Mouse (Mus musculus) splenic B cell, adult 2 months (primary cell): ENCODE measurements at regions not wholly inside any gene's neighbourhood (a gene's known extent, or its start where the extent isn't known, plus 50 kb on each side); places are given as distances from the start of the nearest gene placed in this dataset.

Experiments
- DNase-seq: peaks from one replicate; pipeline ENCODE4 v3.0.0-alpha.2; 2011; ENCODE audit warnings: low read depth, low spot score
- H3K27me3 ChIP-seq: 2 replicates; pipeline ENCODE4 v1.6.1; 2012; ENCODE audit warnings: mild to moderate bottlenecking, low read length, moderate library complexity, mixed read lengths; ENCODE audit not compliant: control insufficient read depth, poor library complexity, insufficient read depth, severe bottlenecking
- H3K36me3 ChIP-seq: 2 replicates; pipeline ENCODE4 v1.6.1; 2012; ENCODE audit warnings: mild to moderate bottlenecking, low read length, moderate library complexity, mixed read lengths; ENCODE audit not compliant: control insufficient read depth, poor library complexity, insufficient read depth, severe bottlenecking

DNA sequence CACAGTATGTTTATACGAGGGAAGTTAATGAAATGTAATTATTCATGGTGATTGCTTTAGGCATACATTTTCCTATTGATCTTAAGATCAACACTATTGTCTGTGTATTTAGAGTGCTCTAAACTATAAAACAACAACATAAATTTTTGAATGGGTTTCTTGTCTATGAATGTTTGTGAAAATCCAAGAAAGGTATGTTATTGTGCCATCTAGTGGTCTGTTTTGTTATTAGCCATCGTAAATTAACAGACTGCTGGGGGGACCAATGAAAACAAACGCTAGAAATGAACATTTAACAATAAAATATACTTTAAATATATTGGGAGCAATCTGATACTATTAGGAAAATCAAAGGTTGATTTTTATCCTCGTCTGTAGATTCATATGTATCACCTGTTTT, 93.5 kb upstream of the P3h2 start:
- Histone ChIP-seq H3K36me3 (no peaks in the 10 kb centered on the region), H3K27me3 (no peaks in the 10 kb centered on the region)
- peak; percentile 9 for DNase-seq

DNA sequence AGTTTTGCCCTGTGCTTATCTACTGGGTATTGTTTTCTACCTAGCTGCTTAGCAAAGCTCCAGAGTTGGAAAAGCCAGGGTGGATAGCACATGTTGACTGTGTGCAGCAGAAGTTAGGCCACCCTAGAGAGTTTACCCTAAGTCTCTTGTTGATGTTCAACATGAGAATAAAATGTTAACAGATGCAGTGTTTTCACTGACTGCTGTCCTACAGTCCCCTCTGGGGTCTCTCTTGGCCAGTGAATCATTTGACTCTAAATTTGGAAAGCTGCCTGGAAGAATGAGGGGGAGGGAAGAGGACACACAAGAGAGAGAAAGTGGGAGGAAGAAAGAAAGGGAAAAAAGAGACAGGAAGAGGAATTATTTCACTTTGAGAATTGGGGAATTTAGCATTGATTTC, 90.8 kb upstream of the P3h2 start:
- DNase-seq, result no peak
- Histone ChIP-seq H3K27me3 (no peaks in the 10 kb centered on the region), H3K36me3 (no peaks in the 10 kb centered on the region)

DNA sequence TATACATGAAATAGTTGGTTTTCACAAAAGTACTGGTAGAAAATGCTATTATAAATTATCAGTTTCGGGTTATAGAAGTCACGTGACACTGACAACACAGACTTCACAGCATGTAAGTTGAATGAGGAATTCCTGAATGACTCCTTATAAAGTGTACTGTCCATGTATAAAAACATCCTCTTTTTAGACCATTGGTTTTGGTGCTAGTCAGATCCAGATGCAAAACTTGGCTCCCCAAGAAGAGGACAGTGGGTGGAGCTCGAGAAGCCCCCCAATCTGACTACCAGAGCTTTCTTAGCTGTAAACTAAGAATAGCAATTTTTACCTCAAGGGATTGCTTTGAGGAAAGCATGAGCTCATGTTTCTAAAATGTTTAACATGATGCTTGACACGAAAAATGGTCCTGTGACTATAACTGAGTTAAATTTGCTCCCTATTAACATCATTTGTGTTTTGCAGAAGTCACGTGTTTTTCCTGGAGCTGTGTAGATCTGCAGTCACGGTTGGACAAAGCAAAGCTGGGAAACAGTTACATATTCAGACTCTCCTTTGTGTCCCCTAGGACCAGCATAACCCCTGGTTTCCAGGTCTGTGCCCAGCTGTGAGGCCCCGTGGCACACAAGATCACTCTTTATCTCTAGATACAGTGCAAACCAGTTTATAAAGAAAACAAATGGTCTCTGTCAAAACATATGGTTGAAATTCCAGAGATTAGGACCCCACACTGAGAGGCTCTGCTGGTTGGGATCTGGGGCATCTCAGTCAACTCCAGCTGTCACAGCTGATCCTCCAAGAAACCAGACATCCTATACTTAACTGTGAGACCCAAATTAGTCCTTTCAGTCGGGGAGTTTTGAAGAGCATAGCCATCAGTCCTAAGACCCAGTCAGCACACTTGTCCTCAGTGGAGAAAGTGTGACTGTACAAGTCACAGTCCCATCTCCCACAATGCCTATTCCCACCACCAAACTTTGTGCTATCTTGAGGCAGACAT, 80.0 kb upstream of the P3h2 start:
- no peak for DNase-seq
- H3K36me3 ChIP-seq, result no peaks in the 10 kb centered on the region
- no peaks in the 10 kb centered on the region for H3K27me3 ChIP-seq

DNA sequence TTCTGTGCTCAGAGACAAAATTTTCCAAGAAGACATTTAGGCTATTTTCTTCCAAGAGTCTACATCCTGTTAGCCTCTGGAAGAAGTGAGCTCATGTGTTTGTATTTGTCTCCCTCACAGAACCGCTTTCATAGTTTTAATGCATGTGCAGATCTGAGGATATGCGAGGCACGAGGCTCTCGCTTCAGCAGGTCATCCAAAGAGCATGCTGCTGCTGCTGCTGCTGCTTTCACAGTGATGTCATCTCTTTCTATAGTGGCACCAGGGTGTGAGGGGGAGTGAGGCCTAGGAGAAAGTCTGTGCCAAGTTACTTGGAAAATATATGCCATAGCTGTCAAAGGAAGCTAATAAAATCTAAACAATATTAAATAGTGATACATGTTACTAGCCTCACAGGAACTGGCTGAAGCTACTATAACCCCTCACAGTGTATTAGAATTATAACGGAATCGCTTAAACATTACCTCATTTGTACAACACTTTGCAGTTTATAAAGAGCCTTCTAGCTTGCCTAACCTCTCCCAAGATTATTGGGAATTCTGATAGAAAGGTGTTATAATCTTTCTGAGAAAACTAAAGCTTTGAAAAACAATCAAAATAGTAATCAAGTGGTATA, 79.2 kb upstream of the P3h2 start:
- H3K36me3 ChIP-seq, result no peaks in the 10 kb centered on the region
- DNase-seq, result no peak
- H3K27me3 ChIP-seq, result no peaks in the 10 kb centered on the region

DNA sequence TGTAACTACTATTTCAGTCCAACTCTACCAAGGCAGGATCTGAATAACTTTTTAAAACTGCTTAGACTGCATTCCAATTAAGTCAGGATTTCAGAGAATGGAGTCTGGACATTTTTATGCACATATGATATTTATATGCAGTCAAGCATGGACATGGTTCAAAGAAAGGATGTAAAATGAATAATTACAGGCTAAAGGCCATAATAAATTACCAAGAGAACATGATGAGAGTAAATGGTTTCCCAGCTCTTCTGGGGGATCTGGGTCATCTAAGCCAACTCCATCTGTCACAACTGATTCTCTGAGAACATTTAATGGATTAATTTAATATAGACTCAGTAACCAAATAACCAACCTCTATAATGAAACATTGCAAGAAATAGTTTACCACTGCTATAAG, 77.9 kb upstream of the P3h2 start:
- no peaks in the 10 kb centered on the region for H3K27me3 ChIP-seq
- no peaks in the 10 kb centered on the region for H3K36me3 ChIP-seq
- no peak for DNase-seq

DNA sequence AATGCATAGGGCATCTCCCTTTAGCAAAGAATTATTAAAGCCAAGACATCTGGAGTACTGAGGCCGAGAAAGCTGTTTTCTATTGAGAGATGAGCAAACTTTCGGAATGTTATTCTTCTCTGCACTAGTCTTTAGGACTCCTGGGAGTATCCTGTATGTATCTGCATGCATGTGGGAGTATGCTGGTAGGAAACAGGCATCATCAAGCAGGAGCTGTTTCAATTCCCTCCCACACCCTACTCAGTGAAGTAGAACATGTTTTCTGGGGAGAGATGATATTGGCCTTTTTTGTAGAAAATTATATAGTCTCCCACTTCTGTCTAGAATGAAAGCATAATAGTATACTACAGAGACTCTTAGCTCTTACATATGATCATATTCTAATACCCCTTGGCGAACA, 76.1 kb upstream of the P3h2 start:
- no peak for DNase-seq
- no peaks in the 10 kb centered on the region for H3K36me3 ChIP-seq
- H3K27me3 ChIP-seq, result no peaks in the 10 kb centered on the region

DNA sequence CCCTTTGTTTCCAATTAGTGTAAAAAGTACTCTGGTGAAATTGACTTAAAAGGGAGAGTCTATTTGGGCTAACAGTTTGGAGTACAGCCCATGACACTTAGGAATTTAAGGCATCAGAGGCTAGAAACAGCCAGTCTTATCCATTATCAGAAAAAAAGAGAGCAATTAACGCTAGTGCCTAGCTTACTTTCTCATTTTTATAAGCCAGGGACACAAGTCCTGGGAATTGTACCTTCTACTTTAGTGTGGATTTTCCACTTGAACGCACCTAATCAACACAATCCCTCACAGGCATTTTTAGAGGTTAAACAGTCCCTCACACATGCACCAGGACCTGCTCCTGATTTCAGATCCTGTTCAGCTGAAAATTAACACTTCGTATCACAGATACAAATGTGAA, 65.9 kb upstream of the P3h2 start:
- no peak for DNase-seq
- no peaks in the 10 kb centered on the region for H3K36me3 ChIP-seq
- no peaks in the 10 kb centered on the region for H3K27me3 ChIP-seq

DNA sequence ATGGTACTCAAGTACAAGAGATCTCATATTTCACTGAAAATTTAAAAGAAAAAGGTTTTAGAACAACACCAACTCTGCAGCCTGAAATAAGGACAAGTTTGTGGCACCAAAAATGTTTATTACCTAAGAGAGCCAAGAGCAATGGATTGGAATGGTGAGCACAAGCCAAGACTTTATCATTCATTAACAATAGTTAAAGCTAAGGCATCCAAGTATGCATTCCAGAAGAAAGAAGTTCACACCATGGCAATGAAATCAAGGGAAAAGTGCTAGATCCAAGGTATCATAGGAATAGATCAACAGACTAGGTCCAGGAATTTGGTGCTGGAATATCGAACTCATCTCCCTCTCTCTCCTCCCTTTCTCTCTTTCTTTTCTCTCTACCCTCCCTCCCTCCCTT, 63.8 kb upstream of the P3h2 start:
- Histone ChIP-seq H3K36me3 (no peaks in the 10 kb centered on the region), H3K27me3 (no peaks in the 10 kb centered on the region)
- DNase-seq, result no peak

DNA sequence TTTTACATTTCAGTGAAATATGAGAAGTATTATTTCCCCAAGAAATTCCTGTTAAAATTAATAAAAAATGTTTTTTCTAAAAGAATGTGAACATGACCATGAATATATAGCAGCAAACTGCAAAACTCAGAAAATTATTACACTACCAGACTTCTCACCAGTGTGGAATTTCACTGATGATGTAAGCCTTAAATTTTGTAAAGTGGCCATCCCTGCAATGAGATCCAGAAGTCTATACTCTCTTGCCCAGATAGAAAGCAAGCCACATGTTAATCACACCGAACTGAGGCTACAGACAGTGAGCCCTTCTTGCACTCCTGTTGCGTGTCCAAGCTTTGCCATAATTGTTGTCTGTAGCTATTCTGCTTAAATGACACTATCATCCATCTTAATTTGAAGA, 62.6 kb upstream of the P3h2 start:
- no peak for DNase-seq
- Histone ChIP-seq H3K27me3 (no peaks in the 10 kb centered on the region), H3K36me3 (no peaks in the 10 kb centered on the region)

DNA sequence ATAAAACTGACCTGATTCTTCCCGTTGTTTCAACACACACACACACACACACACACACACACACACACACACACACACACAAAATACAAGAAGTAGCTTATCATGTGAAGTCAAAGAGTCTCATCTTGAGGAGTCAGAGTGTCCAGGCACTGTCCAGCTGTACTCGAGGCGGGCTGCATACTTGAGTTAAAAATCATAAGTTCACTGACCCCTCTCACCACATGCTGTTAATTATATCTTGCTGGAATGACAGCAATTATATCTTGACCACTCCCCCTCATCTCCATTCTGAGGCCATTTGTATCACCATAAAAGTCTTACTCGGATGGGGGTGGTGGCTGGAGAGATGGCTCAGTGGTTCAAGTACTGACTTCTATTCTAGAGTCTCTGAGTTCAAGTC, 58.5 kb upstream of the P3h2 start:
- Histone ChIP-seq H3K36me3 (no peaks in the 10 kb centered on the region), H3K27me3 (no peaks in the 10 kb centered on the region)
- no peak for DNase-seq

DNA sequence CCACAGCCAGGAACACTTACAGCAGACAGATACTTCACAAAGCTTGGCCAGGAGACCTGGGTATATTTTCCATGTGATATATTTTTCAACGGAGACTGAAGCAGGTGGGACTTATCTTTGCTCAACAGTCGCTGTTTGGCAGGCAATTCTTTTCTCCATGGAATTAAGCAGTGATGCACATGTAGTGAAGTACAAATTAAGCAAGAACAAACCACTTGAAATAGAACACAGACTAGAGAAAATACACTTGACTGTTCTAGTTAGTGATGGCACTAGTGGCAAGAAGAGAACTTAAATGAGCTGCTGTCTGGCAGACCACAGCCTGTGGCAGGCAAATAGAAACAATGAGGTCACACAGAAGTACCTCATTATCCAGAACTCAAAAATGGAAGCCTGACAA, 57.8 kb upstream of the P3h2 start:
- H3K27me3 ChIP-seq, result no peaks in the 10 kb centered on the region
- no peak for DNase-seq
- H3K36me3 ChIP-seq, result no peaks in the 10 kb centered on the region

DNA sequence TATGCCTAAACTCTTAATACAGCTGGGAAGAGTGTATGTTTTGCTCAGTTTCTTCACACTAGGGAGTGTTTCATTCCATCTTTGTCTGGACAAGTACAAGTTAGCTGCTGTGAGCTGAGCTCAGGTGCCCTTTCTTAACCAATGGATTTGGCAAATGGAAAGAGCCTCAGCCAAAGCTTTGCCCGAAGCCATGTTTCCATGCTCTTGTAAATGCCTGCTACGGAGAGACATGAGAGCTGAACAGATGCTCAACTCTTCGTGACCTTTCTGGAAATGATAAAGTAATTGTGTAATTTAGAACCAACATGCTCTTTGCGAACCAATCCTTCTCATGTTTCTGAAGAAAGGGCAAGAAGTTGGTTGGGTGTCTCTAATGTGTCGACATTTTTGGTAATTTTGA, 52.0 kb upstream of the P3h2 start:
- no peak for DNase-seq
- H3K36me3 ChIP-seq, result no peaks in the 10 kb centered on the region
- no peaks in the 10 kb centered on the region for H3K27me3 ChIP-seq
